Mouse (Mus musculus): ENCODE measurements at regions not wholly inside any gene's neighbourhood (a gene's known extent, or its start where the extent isn't known, plus 50 kb on each side); places are given as distances from the start of the nearest gene placed in this dataset.

GRCm38 (mm10) chr2:167817030-167817429 is 114.8 kb upstream of the Ptpn1 start:
- Histone ChIP-seq H3K9ac (ENCODE audit: low read depth, low read length) (no peak overlapping the region), H3K4me3 (ENCODE audit: low read depth, low read length) (no peak overlapping the region), H3K27ac (replicated peaks; ENCODE audit: low read depth, low read length) (no peak overlapping the region), H3K36me3 (ENCODE audit: control insufficient read depth, insufficient read depth, low read length) (no peaks in the 10 kb centered on the region), H3K27me3 (replicated peaks; ENCODE audit: control insufficient read depth, insufficient read depth, low read length) (no peaks in the 10 kb centered on the region), H3K9me3 (ENCODE audit: control insufficient read depth, low read length) (no peaks in the 10 kb centered on the region), H3K4me1 (ENCODE audit: control insufficient read depth, insufficient read depth, low read length) (no peaks in the 10 kb centered on the region), H3K4me2 (ENCODE audit: low read depth, low read length) (no peak overlapping the region)
- DNase-seq (ENCODE audit: low spot score): no peak
- ATAC-seq (ENCODE audit: low read depth): no peak
- WGBS: 60% methylated on average over 9 of the region's 9 CpGs

- H3K4me1 ChIP-seq (ENCODE audit: control insufficient read depth, insufficient read depth, low read length): no peaks in the 10 kb centered on the region
- WGBS: 83% methylated on average over 10 of the region's 10 CpGs
- no peak overlapping the region for H3K4me3 ChIP-seq (ENCODE audit: low read depth, low read length)
- ATAC-seq (ENCODE audit: low read depth) (no peak), DNase-seq (ENCODE audit: low spot score) (no peak)
- H3K36me3 ChIP-seq (ENCODE audit: control insufficient read depth, insufficient read depth, low read length): no peaks in the 10 kb centered on the region
- no peaks in the 10 kb centered on the region for H3K9me3 ChIP-seq (ENCODE audit: control insufficient read depth, low read length)
- H3K27me3 ChIP-seq (replicated peaks; ENCODE audit: control insufficient read depth, insufficient read depth, low read length): no peaks in the 10 kb centered on the region
- H3K27ac ChIP-seq (replicated peaks; ENCODE audit: low read depth, low read length): no peak overlapping the region
- H3K4me2 ChIP-seq (ENCODE audit: low read depth, low read length): no peak overlapping the region
- H3K9ac ChIP-seq (ENCODE audit: low read depth, low read length): no peak overlapping the region
Observed at GRCm38 (mm10) chr2:167815123-167815522, 116.7 kb upstream of the Ptpn1 start.

GRCm38 (mm10) chr2:167809256-167809655 is 119.6 kb upstream of the Tmem189 start:
- H3K4me3 ChIP-seq (ENCODE audit: low read depth, low read length): no peak overlapping the region
- H3K27me3 ChIP-seq (replicated peaks; ENCODE audit: control insufficient read depth, insufficient read depth, low read length): no peaks in the 10 kb centered on the region
- ATAC-seq (ENCODE audit: low read depth) (no peak), DNase-seq (ENCODE audit: low spot score) (no peak)
- H3K27ac ChIP-seq (replicated peaks; ENCODE audit: low read depth, low read length): no peak overlapping the region
- H3K4me1 ChIP-seq (ENCODE audit: control insufficient read depth, insufficient read depth, low read length): 0 out of 2 replicates have a peak, but pooled peaks cover 6% of the 10 kb centered on the region
- H3K9me3 ChIP-seq (ENCODE audit: control insufficient read depth, low read length): no peaks in the 10 kb centered on the region
- WGBS: 84% methylated on average over 5 of the region's 5 CpGs
- no peak overlapping the region for H3K9ac ChIP-seq (ENCODE audit: low read depth, low read length)
- no peaks in the 10 kb centered on the region for H3K36me3 ChIP-seq (ENCODE audit: control insufficient read depth, insufficient read depth, low read length)
- H3K4me2 ChIP-seq (ENCODE audit: low read depth, low read length): no peak overlapping the region

GRCm38 (mm10) chr2:167805629-167806304 is 116.1 kb upstream of the Tmem189 start:
- WGBS: 76% methylated on average over 15 of the region's 15 CpGs
- DNase-seq (ENCODE audit: low spot score) (no peak), ATAC-seq (ENCODE audit: low read depth) (no peak)
- no peak overlapping the region for H3K4me2 ChIP-seq (ENCODE audit: low read depth, low read length)
- H3K4me1 ChIP-seq (ENCODE audit: control insufficient read depth, insufficient read depth, low read length): 0 out of 2 replicates have a peak, but pooled peaks cover 8% of the 10 kb centered on the region
- no peak overlapping the region for H3K9ac ChIP-seq (ENCODE audit: low read depth, low read length)
- no peaks in the 10 kb centered on the region for H3K27me3 ChIP-seq (replicated peaks; ENCODE audit: control insufficient read depth, insufficient read depth, low read length)
- H3K9me3 ChIP-seq (ENCODE audit: control insufficient read depth, low read length): no peaks in the 10 kb centered on the region
- no peak overlapping the region for H3K27ac ChIP-seq (replicated peaks; ENCODE audit: low read depth, low read length)
- H3K4me3 ChIP-seq (ENCODE audit: low read depth, low read length): no peak overlapping the region
- H3K36me3 ChIP-seq (ENCODE audit: control insufficient read depth, insufficient read depth, low read length): no peaks in the 10 kb centered on the region

- no peak overlapping the region for H3K9ac ChIP-seq (ENCODE audit: low read depth, low read length)
- H3K27me3 ChIP-seq (replicated peaks; ENCODE audit: control insufficient read depth, insufficient read depth, low read length): no peaks in the 10 kb centered on the region
- 52% methylated on average over 18 of the region's 18 CpGs for WGBS
- H3K4me3 ChIP-seq (ENCODE audit: low read depth, low read length): no peak overlapping the region
- H3K36me3 ChIP-seq (ENCODE audit: control insufficient read depth, insufficient read depth, low read length): no peaks in the 10 kb centered on the region
- H3K9me3 ChIP-seq (ENCODE audit: control insufficient read depth, low read length): no peaks in the 10 kb centered on the region
- ATAC-seq (ENCODE audit: low read depth) (no peak), DNase-seq (ENCODE audit: low spot score) (no peak)
- H3K27ac ChIP-seq (replicated peaks; ENCODE audit: low read depth, low read length): no peak overlapping the region
- H3K4me2 ChIP-seq (ENCODE audit: low read depth, low read length): no peak overlapping the region
- 0 out of 2 replicates have a peak, but pooled peaks cover 9% of the 10 kb centered on the region for H3K4me1 ChIP-seq (ENCODE audit: control insufficient read depth, insufficient read depth, low read length)
Observed at GRCm38 (mm10) chr2:167804493-167805227, 115.0 kb upstream of the Tmem189 start.

- Histone ChIP-seq H3K4me2 (ENCODE audit: low read depth, low read length) (no peak overlapping the region), H3K27me3 (replicated peaks; ENCODE audit: control insufficient read depth, insufficient read depth, low read length) (no peaks in the 10 kb centered on the region), H3K9me3 (ENCODE audit: control insufficient read depth, low read length) (no peaks in the 10 kb centered on the region), H3K4me1 (ENCODE audit: control insufficient read depth, insufficient read depth, low read length) (0 out of 2 replicates have a peak, but pooled peaks cover 9% of the 10 kb centered on the region), H3K36me3 (ENCODE audit: control insufficient read depth, insufficient read depth, low read length) (no peaks in the 10 kb centered on the region), H3K4me3 (ENCODE audit: low read depth, low read length) (no peak overlapping the region), H3K27ac (replicated peaks; ENCODE audit: low read depth, low read length) (no peak overlapping the region), H3K9ac (ENCODE audit: low read depth, low read length) (no peak overlapping the region)
- WGBS: 69% methylated on average over 9 of the region's 9 CpGs
- ATAC-seq (ENCODE audit: low read depth) (peak; percentile 60; the same call in 1 of the 2 replicates), DNase-seq (ENCODE audit: low spot score) (peak; percentile 50)
Observed at GRCm38 (mm10) chr2:167802494-167802893, 112.9 kb upstream of the Tmem189 start.

GRCm38 (mm10) chr2:167801389-167801788 is 111.8 kb upstream of the Tmem189 start:
- H3K9ac ChIP-seq (ENCODE audit: low read depth, low read length): no peak overlapping the region
- H3K36me3 ChIP-seq (ENCODE audit: control insufficient read depth, insufficient read depth, low read length): no peaks in the 10 kb centered on the region
- H3K27ac ChIP-seq (replicated peaks; ENCODE audit: low read depth, low read length): no peak overlapping the region
- ATAC-seq (ENCODE audit: low read depth) (no peak), DNase-seq (ENCODE audit: low spot score) (no peak)
- H3K4me1 ChIP-seq (ENCODE audit: control insufficient read depth, insufficient read depth, low read length): 0 out of 2 replicates have a peak, but pooled peaks cover 9% of the 10 kb centered on the region
- no peaks in the 10 kb centered on the region for H3K27me3 ChIP-seq (replicated peaks; ENCODE audit: control insufficient read depth, insufficient read depth, low read length)
- H3K4me3 ChIP-seq (ENCODE audit: low read depth, low read length): no peak overlapping the region
- no peak overlapping the region for H3K4me2 ChIP-seq (ENCODE audit: low read depth, low read length)
- 89% methylated on average over 10 of the region's 10 CpGs for WGBS
- H3K9me3 ChIP-seq (ENCODE audit: control insufficient read depth, low read length): no peaks in the 10 kb centered on the region

- DNase-seq (ENCODE audit: low spot score): no peak
- no peaks in the 10 kb centered on the region for H3K9me3 ChIP-seq (ENCODE audit: control insufficient read depth, low read length)
- no peak for ATAC-seq (ENCODE audit: low read depth)
- no peak overlapping the region for H3K4me2 ChIP-seq (ENCODE audit: low read depth, low read length)
- H3K27me3 ChIP-seq (replicated peaks; ENCODE audit: control insufficient read depth, insufficient read depth, low read length): no peaks in the 10 kb centered on the region
- no peak overlapping the region for H3K4me3 ChIP-seq (ENCODE audit: low read depth, low read length)
- WGBS: 66% methylated on average over 11 of the region's 11 CpGs
- H3K27ac ChIP-seq (replicated peaks; ENCODE audit: low read depth, low read length): peak overlapping the region; percentile 39; the same call in 1 of the 2 replicates
- H3K9ac ChIP-seq (ENCODE audit: low read depth, low read length): no peak overlapping the region
- 0 out of 2 replicates have a peak, but pooled peaks cover 9% of the 10 kb centered on the region for H3K4me1 ChIP-seq (ENCODE audit: control insufficient read depth, insufficient read depth, low read length)
- H3K36me3 ChIP-seq (ENCODE audit: control insufficient read depth, insufficient read depth, low read length): no peaks in the 10 kb centered on the region
Observed at GRCm38 (mm10) chr2:167800648-167801245, 111.1 kb upstream of the Tmem189 start.

All from embryonic facial prominence, embryonic 14.5 days (tissue).